Mouse (Mus musculus): ENCODE data around the gene M1ap. TPM values are rescaled to one million over a fixed set of nuclear protein-coding genes. Genes with fewer than 3 reads are reported as not detected.
A peak's percentile ranks its signal among the peaks of the same experiment; 100 is the strongest.

Gene M1ap
- polyA plus RNA-seq, 1 experiment from 2014 or later: 0.43 TPM

GRCm38 (mm10) chr6:83029777-83030176, 83.1 kb downstream of the M1ap start:
- ATAC-seq (replicated peaks; ENCODE audit: low FRiP score): no peak
- no peak overlapping the region for H3K4me3 ChIP-seq (replicated peaks)
- 36% methylated on average over 10 of the region's 10 CpGs for WGBS

DNA sequence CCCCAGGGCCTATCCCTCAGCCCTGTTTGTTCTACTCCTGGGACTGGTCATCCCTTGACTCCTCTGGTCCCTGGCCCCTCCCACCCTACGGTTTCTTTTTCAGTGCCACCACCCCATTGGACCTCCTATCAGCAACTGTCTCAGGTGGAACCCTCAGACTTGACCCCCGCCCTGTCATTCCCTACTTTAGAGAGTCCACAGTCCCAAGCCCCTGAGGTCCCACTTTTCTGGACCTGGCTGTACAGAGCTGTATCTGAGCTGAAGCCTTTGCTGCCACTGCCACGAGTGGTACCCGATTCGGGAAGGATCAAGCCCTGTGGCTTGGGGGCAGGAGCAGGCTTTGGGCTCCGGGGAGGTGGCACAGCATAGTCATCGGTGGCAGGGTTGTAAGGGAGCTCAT, 84.4 kb downstream of the M1ap start:
- H3K4me1 ChIP-seq: peaks cover 49% of the 10 kb centered on the region
- no peak overlapping the region for H3K9ac ChIP-seq
- WGBS: 71% methylated on average over 7 of the region's 7 CpGs

More at GRCm38 (mm10) chr6:83029777-83030176, 83.1 kb downstream of the M1ap start:
- H3K4me1 ChIP-seq: peaks cover 40% of the 10 kb centered on the region
- H3K9ac ChIP-seq: no peak overlapping the region
- H3K9me3 ChIP-seq (replicated peaks): no peaks in the 10 kb centered on the region
- H3K27me3 ChIP-seq: peaks cover 31% of the 10 kb centered on the region
- no peak overlapping the region for H3K4me2 ChIP-seq
- no peak overlapping the region for H3K27ac ChIP-seq
- H3K36me3 ChIP-seq: peaks cover 13% of the 10 kb centered on the region

DNA sequence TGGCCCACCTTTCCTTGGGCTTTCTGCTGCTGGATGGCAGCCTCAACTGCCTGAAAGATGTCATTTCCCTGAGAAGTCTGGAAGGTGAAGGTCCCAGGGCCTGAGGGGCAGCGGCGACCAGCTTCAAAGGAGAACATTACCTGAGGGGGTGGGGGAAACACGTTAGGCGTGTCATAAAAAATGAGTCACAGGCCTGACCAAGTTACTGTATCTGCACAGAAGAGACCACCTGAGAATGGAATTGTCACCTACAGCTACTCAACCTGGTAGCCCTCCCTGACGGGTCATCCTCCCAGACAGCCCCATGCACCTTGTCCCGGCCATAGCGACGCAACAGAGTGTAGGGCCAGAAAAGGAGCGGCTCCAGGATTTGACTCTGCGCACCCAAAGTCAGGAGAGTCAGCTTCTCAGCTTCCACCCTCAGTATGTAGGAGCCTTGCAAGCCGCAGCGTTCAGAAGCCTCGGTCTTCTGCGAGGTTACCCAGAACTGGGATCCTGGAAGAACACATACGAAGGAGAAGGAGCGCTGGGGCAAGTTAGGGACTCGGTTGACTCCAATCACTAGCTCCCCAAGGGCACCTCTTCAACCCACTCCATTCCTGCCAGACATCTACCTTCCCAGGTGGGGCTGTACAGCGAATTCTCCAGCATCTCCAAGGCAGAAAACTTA, 85.4 kb downstream of the M1ap start:
- H3K27ac ChIP-seq: no peak overlapping the region; the same call in 1 of the 2 replicates
- no peak for ATAC-seq (replicated peaks; ENCODE audit: low FRiP score)
- peaks cover 13% of the 10 kb centered on the region for H3K36me3 ChIP-seq
- H3K4me2 ChIP-seq: peak overlapping the region; percentile 93
- peaks cover 31% of the 10 kb centered on the region for H3K27me3 ChIP-seq
- peak overlapping the region; percentile 71 for H3K4me3 ChIP-seq (replicated peaks)
- WGBS: 35% methylated on average over 18 of the region's 18 CpGs
- H3K9ac ChIP-seq: peak overlapping the region; percentile 61
- H3K4me1 ChIP-seq: peaks cover 49% of the 10 kb centered on the region
- no peaks in the 10 kb centered on the region for H3K9me3 ChIP-seq (replicated peaks)

More for the DNA sequence above, 84.4 kb downstream of the M1ap start:
- Histone ChIP-seq H3K4me2 (no peak overlapping the region), H3K36me3 (peaks cover 13% of the 10 kb centered on the region), H3K27ac (no peak overlapping the region), H3K9me3 (replicated peaks) (no peaks in the 10 kb centered on the region), H3K27me3 (peaks cover 31% of the 10 kb centered on the region), H3K4me3 (replicated peaks) (no peak overlapping the region)
- no peak for ATAC-seq (replicated peaks; ENCODE audit: low FRiP score)

- H3K4me3 ChIP-seq (replicated peaks): peak overlapping the region; percentile 71
- peaks cover 13% of the 10 kb centered on the region for H3K36me3 ChIP-seq
- H3K9ac ChIP-seq: peak overlapping the region; percentile 61
- peaks cover 44% of the 10 kb centered on the region for H3K4me1 ChIP-seq
- peak overlapping the region; percentile 93 for H3K4me2 ChIP-seq
- H3K9me3 ChIP-seq (replicated peaks): no peaks in the 10 kb centered on the region
- H3K27me3 ChIP-seq: peaks cover 31% of the 10 kb centered on the region
- ATAC-seq (replicated peaks; ENCODE audit: low FRiP score): peak; percentile 71
- H3K27ac ChIP-seq: peak overlapping the region; percentile 94
- 0% methylated on average over 31 of the region's 31 CpGs for WGBS
Observed at GRCm38 (mm10) chr6:83032769-83033191, 86.1 kb downstream of the M1ap start.

DNA sequence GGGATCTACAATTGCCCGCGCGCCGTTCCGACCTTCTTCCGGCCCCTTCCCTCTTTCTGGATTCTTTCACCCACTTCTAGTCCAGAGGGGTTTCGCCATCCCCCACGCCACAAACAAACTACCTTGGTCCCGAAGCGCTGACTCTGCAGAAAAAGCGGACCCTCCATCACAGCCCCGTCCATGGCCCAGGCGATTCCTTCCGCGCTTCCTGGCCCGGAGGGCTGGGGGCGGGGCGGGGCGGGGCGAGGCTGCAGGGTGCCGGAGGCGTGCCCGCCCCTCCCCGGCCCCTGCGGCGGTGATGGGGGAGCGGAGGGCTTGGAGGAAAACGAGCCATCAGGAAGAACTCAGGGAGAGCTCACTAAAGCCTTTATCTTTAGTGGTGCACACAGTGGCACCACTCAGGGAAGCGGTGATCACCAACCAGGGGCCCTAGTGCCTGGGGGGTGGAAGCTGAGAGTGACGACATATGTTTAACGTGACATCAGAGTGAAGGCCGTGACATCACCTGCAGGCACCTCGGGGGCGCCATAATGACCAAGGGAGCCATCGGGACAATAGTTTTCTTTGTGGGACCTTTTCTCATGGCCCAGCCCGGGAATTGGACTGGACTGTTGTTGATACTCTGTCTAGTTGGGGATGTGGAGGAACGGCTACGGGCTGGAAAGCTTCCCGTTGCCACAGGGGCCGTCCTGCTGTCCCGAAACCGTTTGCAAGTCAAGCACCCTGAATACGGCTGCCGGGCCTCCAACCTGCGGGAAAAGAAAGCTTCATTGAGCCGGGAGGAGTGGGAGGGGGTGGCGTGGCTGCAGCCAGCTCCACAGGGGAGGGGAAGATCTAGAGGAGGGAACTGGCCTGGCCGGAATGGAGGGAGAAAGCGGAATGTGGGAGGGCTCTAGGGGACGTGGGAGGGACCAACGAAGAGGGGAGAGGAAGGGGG, 86.8 kb downstream of the M1ap start, which contains the start of the genes Dok1 and Loxl3:
Gene Dok1, minus strand, starts transcription at position 223 of the 937 bp plus-strand sequence.
Gene Loxl3, plus strand, starts transcription at position 925 of the 937 bp plus-strand sequence.
- Histone ChIP-seq H3K36me3 (peaks cover 13% of the 10 kb centered on the region), H3K4me3 (replicated peaks) (peak within 1 kb of the TSS; percentile 71), H3K27ac (peak within 1 kb of the TSS; percentile 94), H3K4me2 (peak within 1 kb of the TSS; percentile 93), H3K9me3 (replicated peaks) (no peaks in the 10 kb centered on the region), H3K9ac (peak within 1 kb of the TSS; percentile 61), H3K27me3 (peaks cover 27% of the 10 kb centered on the region), H3K4me1 (peaks cover 47% of the 10 kb centered on the region)
- peak; percentile 83 for ATAC-seq (replicated peaks; ENCODE audit: low FRiP score)
- under 1% methylated on average over 51 of the region's 51 CpGs for WGBS

- Histone ChIP-seq H3K9me3 (replicated peaks) (no peaks in the 10 kb centered on the region), H3K4me2 (peak overlapping the region; percentile 93), H3K27ac (peak overlapping the region; percentile 94), H3K4me1 (peaks cover 51% of the 10 kb centered on the region), H3K27me3 (peaks cover 21% of the 10 kb centered on the region), H3K4me3 (replicated peaks) (peak overlapping the region; percentile 71), H3K9ac (peak overlapping the region; percentile 61), H3K36me3 (peaks cover 13% of the 10 kb centered on the region)
- WGBS: 13% methylated on average over 5 of the region's 5 CpGs
- 0 out of 2 replicates have a peak, but pooled peaks have one; percentile 4 for ATAC-seq (replicated peaks; ENCODE audit: low FRiP score)
Observed at GRCm38 (mm10) chr6:83034463-83035055, 87.9 kb downstream of the M1ap start.

- H3K27me3 ChIP-seq: no peaks in the 10 kb centered on the region
- H3K36me3 ChIP-seq: no peaks in the 10 kb centered on the region
- H3K4me2 ChIP-seq: no peak overlapping the region
- H3K9ac ChIP-seq: no peak overlapping the region
- H3K27ac ChIP-seq: no peak overlapping the region
- H3K4me1 ChIP-seq: peaks cover 39% of the 10 kb centered on the region
- no peaks in the 10 kb centered on the region for H3K9me3 ChIP-seq (replicated peaks)
- H3K4me3 ChIP-seq (replicated peaks): no peak overlapping the region
- 82% methylated on average over 8 of the region's 8 CpGs for WGBS
- no peak for ATAC-seq (replicated peaks; ENCODE audit: low FRiP score)
Observed at GRCm38 (mm10) chr6:83037188-83037587, 90.5 kb downstream of the M1ap start.

DNA sequence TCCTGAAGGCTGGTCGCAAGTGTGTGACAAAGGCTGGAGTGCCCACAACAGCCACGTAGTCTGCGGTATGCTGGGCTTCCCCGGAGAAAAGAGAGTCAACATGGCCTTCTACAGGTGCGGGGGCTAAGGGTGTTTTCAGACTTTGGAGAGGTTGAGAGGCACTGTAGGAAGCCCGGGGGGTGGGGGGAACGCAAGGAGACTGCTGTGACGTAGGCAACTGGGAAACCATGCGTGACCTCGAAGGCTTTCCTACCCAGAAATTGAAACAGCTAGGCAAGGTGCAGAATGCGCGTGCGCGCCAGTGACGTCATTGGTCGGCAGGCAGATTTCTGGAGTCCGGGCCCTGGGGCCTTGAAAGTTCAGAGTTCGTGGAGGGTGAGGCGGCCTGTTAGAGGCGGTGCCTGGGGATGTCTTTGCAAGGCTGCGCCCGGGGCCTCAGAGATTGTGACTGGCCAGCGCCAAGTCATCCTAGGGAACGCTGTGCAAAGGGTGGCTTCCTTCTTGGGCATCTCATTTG, 91.9 kb downstream of the M1ap start:
- no peaks in the 10 kb centered on the region for H3K27me3 ChIP-seq
- H3K27ac ChIP-seq: 0 out of 2 replicates have a peak overlapping the region, but pooled peaks have one; percentile 7
- H3K36me3 ChIP-seq: no peaks in the 10 kb centered on the region
- no peaks in the 10 kb centered on the region for H3K9me3 ChIP-seq (replicated peaks)
- H3K4me1 ChIP-seq: peaks cover 29% of the 10 kb centered on the region
- no peak overlapping the region for H3K9ac ChIP-seq
- H3K4me2 ChIP-seq: peak overlapping the region; percentile 62
- peak; percentile 65 for ATAC-seq (replicated peaks; ENCODE audit: low FRiP score)
- H3K4me3 ChIP-seq (replicated peaks): peak overlapping the region; percentile 30
- 12% methylated on average over 24 of the region's 24 CpGs for WGBS

- Histone ChIP-seq H3K4me3 (replicated peaks) (no peak overlapping the region), H3K4me2 (no peak overlapping the region), H3K27ac (no peak overlapping the region), H3K9ac (no peak overlapping the region), H3K36me3 (no peaks in the 10 kb centered on the region), H3K9me3 (replicated peaks) (no peaks in the 10 kb centered on the region), H3K4me1 (peaks cover 11% of the 10 kb centered on the region), H3K27me3 (no peaks in the 10 kb centered on the region)
- ATAC-seq (replicated peaks; ENCODE audit: low FRiP score): no peak
- 85% methylated on average over 5 of the region's 5 CpGs for WGBS
Observed at GRCm38 (mm10) chr6:83040601-83041000, 93.9 kb downstream of the M1ap start.

DNA sequence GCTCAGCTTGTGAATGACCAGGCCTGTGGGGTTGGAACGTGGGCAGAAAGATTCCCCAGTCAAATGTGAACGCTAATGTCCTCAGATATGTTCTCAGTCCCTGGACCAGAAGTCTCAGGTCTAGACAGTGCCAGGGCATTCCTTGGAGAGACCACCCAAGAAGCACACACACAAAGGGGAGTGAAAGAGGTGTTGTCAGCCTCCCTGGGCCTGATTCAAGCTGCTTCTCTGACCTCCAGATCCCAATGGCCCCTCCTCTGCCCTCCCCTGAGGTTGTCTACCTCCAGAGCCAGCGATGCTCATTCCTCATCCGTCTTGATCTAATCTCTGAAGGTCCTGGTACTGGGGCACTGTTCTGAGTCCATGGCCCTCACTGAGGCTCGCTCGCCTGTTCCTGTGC, 96.9 kb downstream of the M1ap start:
- no peak overlapping the region for H3K27ac ChIP-seq
- no peak overlapping the region for H3K9ac ChIP-seq
- H3K9me3 ChIP-seq (replicated peaks): no peaks in the 10 kb centered on the region
- no peaks in the 10 kb centered on the region for H3K36me3 ChIP-seq
- H3K4me3 ChIP-seq (replicated peaks): no peak overlapping the region
- no peaks in the 10 kb centered on the region for H3K27me3 ChIP-seq
- peaks cover 4% of the 10 kb centered on the region for H3K4me1 ChIP-seq
- ATAC-seq (replicated peaks; ENCODE audit: low FRiP score): no peak
- WGBS: 64% methylated on average over 6 of the region's 6 CpGs
- H3K4me2 ChIP-seq: no peak overlapping the region

DNA sequence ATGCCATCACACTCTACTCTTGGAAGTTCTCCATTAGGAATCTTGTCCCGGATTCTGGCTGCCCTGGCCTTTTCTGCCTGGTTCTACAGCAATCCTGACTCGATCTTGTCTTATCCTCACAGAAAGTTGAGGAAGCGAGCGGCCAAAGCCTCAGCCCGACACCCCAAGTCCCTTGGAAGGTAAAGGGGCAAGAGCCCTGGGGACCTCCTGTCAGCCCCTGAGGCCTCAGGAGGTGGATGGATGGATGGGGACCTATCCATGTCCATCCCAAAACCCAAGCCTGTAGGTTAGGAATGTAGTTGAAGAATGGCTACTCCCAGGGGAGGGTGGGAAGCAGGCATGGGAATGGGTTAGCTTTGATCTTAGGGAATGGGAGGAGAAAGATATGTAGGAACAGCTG, 97.3 kb downstream of the M1ap start:
- Histone ChIP-seq H3K9me3 (replicated peaks) (no peaks in the 10 kb centered on the region), H3K9ac (no peak overlapping the region), H3K4me3 (replicated peaks) (no peak overlapping the region), H3K27ac (no peak overlapping the region), H3K36me3 (no peaks in the 10 kb centered on the region), H3K4me1 (no peaks in the 10 kb centered on the region), H3K27me3 (no peaks in the 10 kb centered on the region), H3K4me2 (no peak overlapping the region)
- 91% methylated on average over 5 of the region's 5 CpGs for WGBS
- no peak for ATAC-seq (replicated peaks; ENCODE audit: low FRiP score)

All from kidney, embryonic 15.5 days (tissue).